Mouse (Mus musculus): Measurements from ENCODE around the gene Gm45213. TPM values are rescaled to one million over a fixed set of nuclear protein-coding genes. Genes with fewer than 3 reads are reported as not detected.
"Not testable (repeated sequence)": the region's sequence is repeated elsewhere in the genome, so short reads cannot be mapped to it uniquely, and the experiment has no call there.

The Gm45213 gene
- total and polyA plus RNA-seq, 3 experiments, result not detected

DNA sequence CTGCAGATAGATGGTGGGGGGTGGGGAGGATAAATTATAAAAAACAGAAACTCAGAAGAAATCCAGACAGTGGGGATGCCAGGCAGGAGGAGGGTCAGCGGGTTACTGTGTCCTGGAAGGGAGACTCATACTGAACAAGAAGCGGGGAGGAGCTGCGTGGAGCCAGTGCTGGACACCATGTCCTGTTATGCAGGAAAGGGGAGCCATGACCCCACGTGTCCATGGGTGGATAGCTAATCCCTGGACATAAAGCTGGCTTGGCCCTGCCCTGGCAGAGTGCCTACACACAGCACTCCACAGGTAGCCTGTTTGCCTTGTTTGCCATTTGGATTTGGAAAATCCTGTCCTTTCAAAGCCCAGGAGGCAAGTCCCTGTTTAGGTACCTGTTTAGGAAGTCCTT is 4.6 kb downstream of the Gm45213 start:
- peaks cover 55% of the 10 kb centered on the region for H3K27me3 ChIP-seq (ENCODE audit: insufficient read depth, low read length)
- DNase-seq (ENCODE audit: low spot score), result no peak
- ATAC-seq (ENCODE audit: extremely low read depth, insufficient number of reproducible peaks, low FRiP score, poor library complexity, severe bottlenecking), result no peak

DNA sequence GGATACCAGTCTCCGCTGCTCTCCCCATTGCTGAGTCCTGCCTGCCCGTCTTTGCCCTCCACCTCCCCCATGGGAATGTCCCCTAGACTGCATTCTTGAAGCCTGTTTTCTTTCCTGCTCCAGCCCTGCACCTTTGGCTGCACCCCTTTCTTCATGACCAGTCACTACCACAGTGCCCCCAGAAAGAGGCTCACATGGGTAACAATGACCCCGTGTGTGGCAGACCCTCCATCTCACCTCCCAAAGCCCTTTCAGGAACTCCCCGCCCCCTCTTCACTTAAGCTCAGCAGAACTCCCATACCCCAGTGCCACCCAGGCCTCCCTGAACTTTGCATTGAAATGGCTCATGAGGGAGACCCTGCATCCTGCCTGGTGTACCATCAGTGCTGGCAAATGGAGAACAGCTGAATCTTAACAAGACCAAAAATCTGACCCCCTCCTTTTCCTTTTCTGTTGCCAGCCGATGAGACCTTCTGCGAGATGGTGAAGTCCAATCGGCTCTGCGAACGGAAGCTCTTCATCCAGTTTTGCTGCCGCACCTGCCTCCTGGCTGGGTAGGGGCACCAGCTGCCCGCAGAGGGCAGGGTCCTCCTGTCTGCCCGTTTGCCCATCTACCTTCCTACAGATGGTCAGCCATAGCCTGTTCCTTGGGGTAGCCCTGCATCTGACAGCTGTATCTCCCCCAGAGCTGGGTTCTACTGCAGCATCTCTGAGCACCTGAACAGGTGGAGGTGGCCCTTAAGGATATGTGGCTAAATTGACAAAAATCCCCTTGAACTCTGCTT is 5.2 kb downstream of the Gm45213 start:
- H3K36me3 ChIP-seq (replicated peaks), result no peaks in the 10 kb centered on the region
- DNase-seq (ENCODE audit: low spot score) (no peak), ATAC-seq (ENCODE audit: extremely low read depth, insufficient number of reproducible peaks, low FRiP score, poor library complexity, severe bottlenecking) (no peak)
- peaks cover 55% of the 10 kb centered on the region for H3K27me3 ChIP-seq (ENCODE audit: insufficient read depth, low read length)
- no peaks in the 10 kb centered on the region for H3K9me3 ChIP-seq (replicated peaks)
- TF ChIP-seq TAL1 (conservative IDR thresholded peaks at IDR 0.05; ENCODE audit: low read depth, low read length) (no peak), CTCF (IDR thresholded peaks at IDR 0.05; ENCODE audit: low read depth, low read length) (no peak), GATA1 (IDR thresholded peaks at IDR 0.05; ENCODE audit: borderline replicate concordance, low read length) (no peak), POLR2AphosphoS5 (IDR thresholded peaks at IDR 0.05; ENCODE audit: insufficient replicate concordance, low read depth, low read length) (no peak), GATA2 (IDR thresholded peaks at IDR 0.05; ENCODE audit: borderline replicate concordance, low read depth, low read length) (no peak)
- no peak overlapping the region for H3K4me3 ChIP-seq (ENCODE audit: low read depth, low read length)
- 0 out of 2 replicates have a peak, but pooled peaks cover under 1% of the 10 kb centered on the region for H3K4me1 ChIP-seq (ENCODE audit: insufficient read depth, low read depth, low read length)

More for the DNA sequence above, 4.6 kb downstream of the Gm45213 start:
- no peak overlapping the region for H3K4me3 ChIP-seq (ENCODE audit: low read depth, low read length)
- H3K4me1 ChIP-seq (ENCODE audit: insufficient read depth, low read depth, low read length), result no peaks in the 10 kb centered on the region
- no peaks in the 10 kb centered on the region for H3K36me3 ChIP-seq (replicated peaks)
- no peaks in the 10 kb centered on the region for H3K9me3 ChIP-seq (replicated peaks)
- TF ChIP-seq GATA2 (IDR thresholded peaks at IDR 0.05; ENCODE audit: borderline replicate concordance, low read depth, low read length), result no peak
- TF ChIP-seq GATA1 (IDR thresholded peaks at IDR 0.05; ENCODE audit: borderline replicate concordance, low read length), result no peak
- no peak for TF ChIP-seq TAL1 (conservative IDR thresholded peaks at IDR 0.05; ENCODE audit: low read depth, low read length)
- TF ChIP-seq CTCF (IDR thresholded peaks at IDR 0.05; ENCODE audit: low read depth, low read length), result no peak
- no peak for TF ChIP-seq POLR2AphosphoS5 (IDR thresholded peaks at IDR 0.05; ENCODE audit: insufficient replicate concordance, low read depth, low read length)

DNA sequence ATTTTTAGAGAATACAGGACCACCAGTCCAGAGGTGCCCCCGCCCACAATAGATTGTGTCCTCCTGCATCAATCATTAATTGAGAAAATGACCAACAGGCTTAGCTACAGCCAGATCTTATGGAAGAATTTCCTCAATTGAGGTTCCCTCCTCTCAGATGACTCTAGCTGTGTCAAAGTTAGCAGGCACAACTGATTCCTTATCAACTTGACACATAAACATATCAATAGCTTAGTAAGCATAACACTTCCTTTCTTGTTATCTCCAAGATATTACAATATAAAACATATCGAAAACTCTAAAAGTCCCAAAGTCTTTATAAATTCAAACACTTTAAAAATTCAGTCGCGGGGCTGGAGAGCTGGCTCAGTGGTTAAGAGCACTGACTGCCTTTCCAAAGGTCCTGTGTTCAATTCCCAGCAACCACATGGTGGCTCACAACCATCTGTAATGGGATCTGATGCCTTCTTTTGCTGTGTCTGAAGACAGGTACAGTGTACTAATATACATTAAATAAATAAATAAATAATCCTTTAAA is 10.6 kb downstream of the Gm45213 start:
- Histone ChIP-seq H3K4me1 (ENCODE audit: insufficient read depth, low read depth, low read length) (peaks cover 9% of the 10 kb centered on the region), H3K4me3 (ENCODE audit: low read depth, low read length) (no peak overlapping the region), H3K36me3 (replicated peaks) (no peaks in the 10 kb centered on the region), H3K27me3 (ENCODE audit: insufficient read depth, low read length) (peaks cover 14% of the 10 kb centered on the region), H3K9me3 (replicated peaks) (no peaks in the 10 kb centered on the region)
- no peak for ATAC-seq (ENCODE audit: extremely low read depth, insufficient number of reproducible peaks, low FRiP score, poor library complexity, severe bottlenecking)
- no peak for DNase-seq (ENCODE audit: low spot score)
- TF ChIP-seq CTCF (IDR thresholded peaks at IDR 0.05; ENCODE audit: low read depth, low read length) (no peak), GATA1 (IDR thresholded peaks at IDR 0.05; ENCODE audit: borderline replicate concordance, low read length) (no peak), TAL1 (conservative IDR thresholded peaks at IDR 0.05; ENCODE audit: low read depth, low read length) (no peak), POLR2AphosphoS5 (IDR thresholded peaks at IDR 0.05; ENCODE audit: insufficient replicate concordance, low read depth, low read length) (no peak), GATA2 (IDR thresholded peaks at IDR 0.05; ENCODE audit: borderline replicate concordance, low read depth, low read length) (no peak)

DNA sequence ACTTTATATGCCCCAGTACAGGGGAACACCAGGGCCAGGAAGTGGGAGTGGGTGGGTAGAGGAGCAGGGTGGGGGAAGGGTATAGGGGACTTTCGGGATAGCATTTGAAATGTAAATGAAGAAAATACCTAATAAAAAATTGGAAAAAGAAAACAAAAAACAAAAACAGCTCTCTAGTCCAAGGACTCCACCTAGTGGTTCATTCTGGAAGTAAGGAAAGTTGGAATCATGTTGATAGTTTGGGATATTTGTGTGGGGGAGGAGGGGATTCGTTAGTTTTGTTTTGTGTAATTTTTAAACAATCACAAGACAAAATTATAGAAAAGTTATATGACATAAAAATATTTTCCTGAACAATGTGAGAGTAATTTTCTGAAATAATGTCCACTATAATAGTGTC is 12.0 kb downstream of the Gm45213 start:
- not testable (repeated sequence) for H3K9me3 ChIP-seq (replicated peaks); H3K27me3 ChIP-seq (ENCODE audit: insufficient read depth, low read length); ATAC-seq (ENCODE audit: extremely low read depth, insufficient number of reproducible peaks, low FRiP score, poor library complexity, severe bottlenecking); H3K36me3 ChIP-seq (replicated peaks); H3K4me3 ChIP-seq (ENCODE audit: low read depth, low read length); DNase-seq (ENCODE audit: low spot score)
- H3K4me1 ChIP-seq (ENCODE audit: insufficient read depth, low read depth, low read length), result peaks cover 20% of the 10 kb centered on the region

DNA sequence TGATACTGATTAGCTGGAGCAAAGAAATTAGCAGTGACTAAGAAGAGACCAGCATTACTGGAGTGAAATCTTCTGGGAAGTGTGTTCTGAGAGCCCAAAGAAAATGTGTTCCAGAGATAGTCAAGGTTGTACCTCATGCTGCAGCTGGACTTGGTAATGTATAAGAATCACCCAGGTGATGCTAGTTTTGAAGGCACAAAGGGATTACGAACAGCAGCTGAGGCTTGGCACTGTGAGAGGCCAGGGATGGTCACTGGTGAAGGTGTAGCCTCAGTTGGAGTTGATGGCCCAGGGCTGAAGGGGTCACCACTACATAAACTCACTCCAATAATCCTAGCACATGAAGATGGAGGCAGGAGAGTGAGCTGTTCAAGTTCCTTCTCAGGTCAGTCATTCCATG is 15.3 kb downstream of the Gm45213 start, which contains the start of gene Snrpa1:
Gene Snrpa1, plus strand, starts transcription at position 301 of the 400 bp plus-strand sequence.
- DNase-seq (ENCODE audit: low spot score) (no peak), ATAC-seq (ENCODE audit: extremely low read depth, insufficient number of reproducible peaks, low FRiP score, poor library complexity, severe bottlenecking) (no peak)
- no peak for TF ChIP-seq POLR2AphosphoS5 (IDR thresholded peaks at IDR 0.05; ENCODE audit: insufficient replicate concordance, low read depth, low read length)
- Histone ChIP-seq H3K27me3 (ENCODE audit: insufficient read depth, low read length) (no peaks in the 10 kb centered on the region), H3K4me3 (ENCODE audit: low read depth, low read length) (peak within 1 kb of the TSS; percentile 96), H3K9me3 (replicated peaks) (no peaks in the 10 kb centered on the region), H3K4me1 (ENCODE audit: insufficient read depth, low read depth, low read length) (peaks cover 32% of the 10 kb centered on the region), H3K36me3 (replicated peaks) (peaks cover 17% of the 10 kb centered on the region)

DNA sequence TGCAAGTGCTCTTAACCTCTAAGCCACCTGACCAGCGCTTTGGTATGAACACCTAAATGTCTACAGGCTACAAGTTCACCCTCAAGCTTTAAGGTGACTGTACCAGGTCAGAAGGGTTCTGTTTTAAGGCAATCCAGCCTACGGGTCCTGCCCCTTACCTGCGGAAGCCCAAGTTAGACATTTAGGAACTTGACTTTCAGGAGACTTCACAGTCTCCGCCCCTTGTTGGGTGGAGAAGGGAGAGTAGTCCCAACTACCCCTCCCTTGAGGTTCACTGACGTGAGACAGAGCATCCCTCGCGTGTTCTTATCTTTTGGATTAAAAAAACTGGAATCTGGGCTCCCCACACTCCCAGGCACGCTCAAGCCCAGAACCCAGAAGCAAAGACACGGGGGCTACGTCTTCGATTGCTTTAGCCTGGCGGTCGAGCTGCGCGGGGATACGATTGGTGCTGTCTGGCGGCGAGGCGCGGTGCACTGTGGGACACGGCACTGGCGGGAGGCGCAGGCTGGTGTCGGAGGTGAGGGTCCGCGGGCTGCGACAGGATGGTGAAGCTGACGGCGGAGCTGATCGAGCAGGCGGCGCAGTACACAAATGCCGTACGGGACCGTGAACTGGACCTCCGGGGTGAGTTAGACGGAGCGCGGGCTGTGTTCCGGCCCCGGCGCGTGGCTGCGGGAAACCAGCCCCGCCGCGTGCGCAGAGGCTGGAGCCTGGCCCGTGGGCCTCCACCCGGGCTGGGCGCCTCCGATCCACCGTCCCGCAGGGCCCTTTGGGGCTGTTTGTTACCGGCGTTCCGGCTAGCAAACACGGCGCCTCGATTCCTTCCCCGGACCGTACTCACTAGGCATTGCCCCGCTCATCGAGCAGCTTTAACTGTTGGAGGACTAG is 16.9 kb downstream of the Gm45213 start:
- peak; percentile 85 for ATAC-seq (ENCODE audit: extremely low read depth, insufficient number of reproducible peaks, low FRiP score, poor library complexity, severe bottlenecking)
- peak overlapping the region; percentile 96 for H3K4me3 ChIP-seq (ENCODE audit: low read depth, low read length)
- H3K27me3 ChIP-seq (ENCODE audit: insufficient read depth, low read length), result no peaks in the 10 kb centered on the region
- H3K4me1 ChIP-seq (ENCODE audit: insufficient read depth, low read depth, low read length), result peaks cover 39% of the 10 kb centered on the region
- DNase-seq (ENCODE audit: low spot score), result peak; percentile 73
- TF ChIP-seq TAL1 (conservative IDR thresholded peaks at IDR 0.05; ENCODE audit: low read depth, low read length), result no peak
- TF ChIP-seq GATA1 (IDR thresholded peaks at IDR 0.05; ENCODE audit: borderline replicate concordance, low read length), result no peak
- no peak for TF ChIP-seq POLR2AphosphoS5 (IDR thresholded peaks at IDR 0.05; ENCODE audit: insufficient replicate concordance, low read depth, low read length)
- no peak for TF ChIP-seq CTCF (IDR thresholded peaks at IDR 0.05; ENCODE audit: low read depth, low read length)
- TF ChIP-seq GATA2 (IDR thresholded peaks at IDR 0.05; ENCODE audit: borderline replicate concordance, low read depth, low read length), result no peak
- H3K9me3 ChIP-seq (replicated peaks), result no peaks in the 10 kb centered on the region
- H3K36me3 ChIP-seq (replicated peaks), result peaks cover 30% of the 10 kb centered on the region
